Mouse (Mus musculus) effector memory CD4-positive, alpha-beta T cell, adult 5 months (primary cell): ENCODE results near the gene Fbxw25. TPM values are rescaled to one million over a fixed set of nuclear protein-coding genes. Genes with fewer than 3 reads are reported as not detected.

ENCODE experiments used
- polyA plus RNA-seq: library from polyadenylated mRNA; unstranded; fragments of 100-300 nt; shearing (Covaris generic); gene quantifications from one replicate; pipeline ENCODE4 v1.2.1, GENCODE M21; 2017

Gene Fbxw25
- polyA plus RNA-seq, result not detected

GRCm38 (mm10) chr9:109664552-109664951 lies at the start of gene Fbxw25:
Gene Fbxw25, minus strand, starts transcription at chr9:109664652.

DNA sequence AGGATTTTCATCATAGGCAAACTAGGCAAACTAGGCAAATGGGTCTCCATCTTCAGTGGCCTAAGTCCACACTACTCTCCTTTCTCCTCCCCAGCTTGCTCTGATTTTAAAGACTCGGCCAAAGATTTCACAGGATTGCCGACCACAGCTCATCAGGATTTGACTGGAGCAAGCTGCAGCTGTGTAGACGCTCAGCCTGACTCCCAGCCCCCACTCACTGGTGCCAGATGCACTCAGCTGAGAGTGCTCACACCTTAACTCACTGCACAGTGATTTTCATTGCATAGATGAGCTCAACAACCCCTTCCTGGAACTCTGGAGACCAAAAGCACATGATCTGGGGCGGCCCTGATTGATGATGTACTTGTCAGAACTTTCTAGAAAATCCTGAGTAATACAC lies 38.1 kb upstream of the Fbxw25 start, which contains the start of gene Fbxw18:
TSS of gene Fbxw18 (minus strand) at position 101 of the 400 bp plus-strand sequence.

GRCm38 (mm10) chr9:109625957-109626356 lies 38.5 kb downstream of the Fbxw25 start, which contains the start of gene Fbxw24:
Gene Fbxw24, minus strand, starts transcription at chr9:109626057.

Other genes with a start within 250 kb of the Fbxw25 start
- gene Fbxw16, start 215.5 kb downstream of the Fbxw25 start, polyA plus RNA-seq, result not detected
- not detected for gene Fbxw19, start 168.8 kb downstream of the Fbxw25 start, polyA plus RNA-seq
- gene Fbxw15, start 96.4 kb downstream of the Fbxw25 start, polyA plus RNA-seq, result not detected
- gene Fbxw24, start 38.6 kb downstream of the Fbxw25 start, polyA plus RNA-seq, result not detected
- not detected for gene Fbxw18, start 38.0 kb upstream of the Fbxw25 start, polyA plus RNA-seq
- gene Fbxw26, start 81.4 kb upstream of the Fbxw25 start, polyA plus RNA-seq, result not detected
- gene Fbxw27, start 126.0 kb upstream of the Fbxw25 start, polyA plus RNA-seq, result not detected
- not detected for gene Spink8, start 147.6 kb upstream of the Fbxw25 start, polyA plus RNA-seq
- gene Nme6, start 168.1 kb upstream of the Fbxw25 start, polyA plus RNA-seq, result 6.1 TPM
- gene Camp, start 185.0 kb upstream of the Fbxw25 start, polyA plus RNA-seq, result not detected
- 7.6 TPM for gene Cdc25a, start 210.9 kb upstream of the Fbxw25 start, polyA plus RNA-seq